Mouse (Mus musculus): ENCODE results near the gene Lhx5. TPM values are rescaled to one million over a fixed set of nuclear protein-coding genes. Genes with fewer than 3 reads are reported as not detected.

Lhx5 gene
- polyA plus RNA-seq, 1 experiment from 2014 or later, result 22.7 TPM

DNA sequence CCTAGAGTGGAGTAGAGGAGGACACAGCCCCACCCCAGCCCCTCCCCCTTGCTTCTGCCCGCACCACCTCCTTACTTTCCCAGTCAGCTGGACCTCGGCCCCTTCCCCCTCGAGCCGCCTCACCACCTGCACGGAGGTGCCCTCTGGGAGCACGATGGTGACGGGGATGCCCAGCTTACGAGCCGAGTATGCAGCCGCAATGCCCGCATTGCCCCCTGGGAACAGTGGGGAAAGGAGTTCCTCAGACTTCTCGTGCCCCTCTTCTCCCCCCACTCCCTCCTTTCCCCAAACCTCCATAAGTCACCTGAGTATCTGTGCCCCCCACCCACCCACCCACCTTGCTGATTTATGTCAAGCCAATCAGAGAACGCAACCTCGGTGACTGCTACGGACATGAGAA lies 30.4 kb downstream of the Lhx5 start:
- WGBS, result 84% methylated on average over 15 of the region's 15 CpGs
- Histone ChIP-seq H3K4me1 (replicated peaks; ENCODE audit: control insufficient read depth, insufficient read depth, low read length) (no peaks in the 10 kb centered on the region), H3K4me2 (ENCODE audit: low read depth, low read length, severe bottlenecking) (no peak overlapping the region), H3K36me3 (ENCODE audit: control insufficient read depth, insufficient read depth, low read length) (no peaks in the 10 kb centered on the region), H3K27ac (ENCODE audit: low read depth, low read length) (no peak overlapping the region), H3K9me3 (ENCODE audit: control insufficient read depth, low read length) (no peaks in the 10 kb centered on the region), H3K4me3 (ENCODE audit: low read depth, low read length) (no peak overlapping the region), H3K9ac (ENCODE audit: low read length) (no peak overlapping the region), H3K27me3 (ENCODE audit: control insufficient read depth, insufficient read depth, low read length) (no peaks in the 10 kb centered on the region)
- DNase-seq (ENCODE audit: low spot score) (no peak), ATAC-seq (replicated peaks; ENCODE audit: low FRiP score) (no peak)

DNA sequence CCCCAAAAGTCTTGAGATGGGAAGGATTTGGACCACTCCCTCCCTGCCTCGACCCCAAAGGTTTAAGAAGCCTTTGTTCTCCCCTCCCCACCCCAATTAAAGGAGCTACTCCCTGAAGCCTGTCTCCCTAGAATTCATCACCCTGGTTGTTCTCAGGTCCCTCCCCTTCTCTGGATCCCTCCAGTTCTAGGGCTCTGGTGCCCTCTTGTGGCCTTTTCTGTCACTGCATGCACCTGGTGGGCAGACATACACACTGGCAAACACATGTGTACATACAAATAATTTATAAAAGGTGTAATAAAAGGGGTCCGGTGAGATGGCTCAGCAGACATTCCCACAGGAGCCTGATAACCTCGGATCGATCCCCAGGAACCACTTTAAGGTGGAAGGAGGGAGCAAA lies 32.8 kb downstream of the Lhx5 start:
- no peaks in the 10 kb centered on the region for H3K4me1 ChIP-seq (replicated peaks; ENCODE audit: control insufficient read depth, insufficient read depth, low read length)
- no peak for ATAC-seq (replicated peaks; ENCODE audit: low FRiP score)
- WGBS, result 83% methylated on average over 4 of the region's 4 CpGs

DNA sequence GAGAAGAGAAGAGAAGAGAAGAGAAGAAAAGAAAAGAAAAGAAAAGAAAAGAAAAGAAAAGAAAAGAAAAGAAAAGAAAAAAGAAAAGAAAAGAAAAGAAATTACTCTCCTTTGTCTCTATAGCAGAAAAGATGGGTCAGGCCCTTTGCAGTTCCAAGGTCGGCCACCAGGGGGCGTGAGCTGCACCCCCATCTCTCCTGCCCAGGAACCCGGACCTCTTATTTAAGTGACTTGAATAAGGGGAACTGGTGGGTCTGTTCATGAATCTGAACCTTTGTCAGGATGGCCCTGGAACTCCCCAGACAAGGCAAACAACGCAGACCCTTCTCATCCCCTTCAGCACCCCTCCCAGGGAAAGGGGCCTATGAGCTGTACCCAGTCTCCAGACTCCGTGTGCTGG lies 33.6 kb downstream of the Lhx5 start:
- WGBS, result 44% methylated on average over 5 of the region's 5 CpGs
- no peak for ATAC-seq (replicated peaks; ENCODE audit: low FRiP score)
- H3K27me3 ChIP-seq (ENCODE audit: control insufficient read depth, insufficient read depth, low read length), result no peaks in the 10 kb centered on the region

More for the DNA sequence above, 32.8 kb downstream of the Lhx5 start:
- Histone ChIP-seq H3K36me3 (ENCODE audit: control insufficient read depth, insufficient read depth, low read length) (no peaks in the 10 kb centered on the region), H3K4me2 (ENCODE audit: low read depth, low read length, severe bottlenecking) (no peak overlapping the region), H3K27ac (ENCODE audit: low read depth, low read length) (no peak overlapping the region), H3K9me3 (ENCODE audit: control insufficient read depth, low read length) (no peaks in the 10 kb centered on the region), H3K9ac (ENCODE audit: low read length) (no peak overlapping the region), H3K4me3 (ENCODE audit: low read depth, low read length) (no peak overlapping the region), H3K27me3 (ENCODE audit: control insufficient read depth, insufficient read depth, low read length) (no peaks in the 10 kb centered on the region)
- DNase-seq (ENCODE audit: low spot score), result peak; percentile 72

DNA sequence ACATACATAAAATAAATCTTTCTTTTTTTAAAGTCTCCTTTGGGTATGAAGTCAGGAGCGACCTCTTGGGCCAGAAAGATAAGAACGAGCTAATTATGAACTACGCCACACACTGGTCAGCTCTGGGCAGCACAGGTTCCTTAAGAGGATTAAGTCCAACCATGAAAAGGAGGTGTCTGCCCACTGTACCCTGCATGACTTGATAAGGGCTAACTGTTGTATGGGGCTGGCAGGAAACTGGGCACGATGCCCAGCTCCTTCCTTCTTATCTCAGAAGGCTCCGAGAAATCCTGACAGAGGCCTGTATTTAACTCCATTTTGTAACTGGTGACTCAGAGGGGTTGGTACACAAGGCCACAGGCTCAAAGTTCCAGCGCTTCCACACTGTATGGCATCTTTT lies 34.4 kb downstream of the Lhx5 start:
- H3K27me3 ChIP-seq (ENCODE audit: control insufficient read depth, insufficient read depth, low read length), result no peaks in the 10 kb centered on the region
- H3K9ac ChIP-seq (ENCODE audit: low read length), result no peak overlapping the region
- H3K27ac ChIP-seq (ENCODE audit: low read depth, low read length), result no peak overlapping the region
- H3K9me3 ChIP-seq (ENCODE audit: control insufficient read depth, low read length), result no peaks in the 10 kb centered on the region
- no peak for DNase-seq (ENCODE audit: low spot score)
- ATAC-seq (replicated peaks; ENCODE audit: low FRiP score), result no peak
- 91% methylated on average over 6 of the region's 6 CpGs for WGBS
- no peak overlapping the region for H3K4me3 ChIP-seq (ENCODE audit: low read depth, low read length)
- H3K4me2 ChIP-seq (ENCODE audit: low read depth, low read length, severe bottlenecking), result no peak overlapping the region
- H3K4me1 ChIP-seq (replicated peaks; ENCODE audit: control insufficient read depth, insufficient read depth, low read length), result no peaks in the 10 kb centered on the region
- no peaks in the 10 kb centered on the region for H3K36me3 ChIP-seq (ENCODE audit: control insufficient read depth, insufficient read depth, low read length)

More for the DNA sequence above, 33.6 kb downstream of the Lhx5 start:
- H3K9me3 ChIP-seq (ENCODE audit: control insufficient read depth, low read length), result no peaks in the 10 kb centered on the region
- H3K27ac ChIP-seq (ENCODE audit: low read depth, low read length), result no peak overlapping the region
- H3K4me2 ChIP-seq (ENCODE audit: low read depth, low read length, severe bottlenecking), result no peak overlapping the region
- no peak overlapping the region for H3K4me3 ChIP-seq (ENCODE audit: low read depth, low read length)
- peak; percentile 66 for DNase-seq (ENCODE audit: low spot score)
- no peaks in the 10 kb centered on the region for H3K4me1 ChIP-seq (replicated peaks; ENCODE audit: control insufficient read depth, insufficient read depth, low read length)
- no peaks in the 10 kb centered on the region for H3K36me3 ChIP-seq (ENCODE audit: control insufficient read depth, insufficient read depth, low read length)
- H3K9ac ChIP-seq (ENCODE audit: low read length), result no peak overlapping the region

DNA sequence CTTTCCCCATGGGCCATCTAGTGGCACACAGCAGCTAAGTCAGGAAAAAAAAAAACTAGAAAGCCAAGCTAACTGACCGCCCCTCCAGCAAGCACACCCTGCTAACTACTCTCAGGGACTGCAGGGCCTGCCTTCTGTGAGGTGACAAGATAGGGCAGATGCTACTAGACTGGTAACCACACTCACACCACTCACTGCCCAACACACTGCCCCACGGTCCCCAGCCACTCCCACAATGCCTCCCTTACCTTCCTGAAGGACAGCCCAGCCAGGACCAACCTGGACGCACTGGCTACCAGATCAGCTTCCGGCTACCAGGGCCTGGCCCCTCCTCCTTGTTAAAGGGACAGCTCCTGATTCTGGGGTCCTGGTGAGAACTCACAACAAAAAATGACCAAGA lies 35.5 kb downstream of the Lhx5 start:
- ATAC-seq (replicated peaks; ENCODE audit: low FRiP score) (no peak), DNase-seq (ENCODE audit: low spot score) (no peak)
- Histone ChIP-seq H3K27me3 (ENCODE audit: control insufficient read depth, insufficient read depth, low read length) (no peaks in the 10 kb centered on the region), H3K9me3 (ENCODE audit: control insufficient read depth, low read length) (no peaks in the 10 kb centered on the region), H3K27ac (ENCODE audit: low read depth, low read length) (no peak overlapping the region), H3K36me3 (ENCODE audit: control insufficient read depth, insufficient read depth, low read length) (no peaks in the 10 kb centered on the region), H3K9ac (ENCODE audit: low read length) (no peak overlapping the region), H3K4me1 (replicated peaks; ENCODE audit: control insufficient read depth, insufficient read depth, low read length) (no peaks in the 10 kb centered on the region), H3K4me2 (ENCODE audit: low read depth, low read length, severe bottlenecking) (peak overlapping the region; percentile 2; the same call in 1 of the 2 replicates), H3K4me3 (ENCODE audit: low read depth, low read length) (no peak overlapping the region)
- 10% methylated on average over 4 of the region's 4 CpGs for WGBS

DNA sequence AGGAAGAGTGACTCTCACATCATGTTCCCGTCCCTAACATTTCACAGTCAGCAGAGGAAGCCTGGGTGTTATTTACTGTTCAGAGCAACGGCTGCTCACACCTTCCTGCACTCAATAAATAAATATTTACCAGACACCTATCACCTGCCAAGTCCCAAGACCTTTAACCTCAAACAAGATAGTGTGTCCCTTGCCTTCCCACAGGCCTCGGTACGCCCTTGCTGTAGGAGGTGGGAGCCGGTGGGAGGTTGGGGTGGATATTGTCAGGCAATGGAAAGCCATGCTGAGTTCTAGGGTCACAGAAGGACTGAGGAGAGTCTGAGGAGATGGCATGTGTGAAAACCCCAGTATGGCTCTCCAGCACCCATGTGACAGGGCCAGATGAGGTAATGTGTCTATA lies 36.8 kb downstream of the Lhx5 start:
- no peaks in the 10 kb centered on the region for H3K36me3 ChIP-seq (ENCODE audit: control insufficient read depth, insufficient read depth, low read length)
- no peak overlapping the region for H3K9ac ChIP-seq (ENCODE audit: low read length)
- no peak overlapping the region for H3K27ac ChIP-seq (ENCODE audit: low read depth, low read length)
- 88% methylated on average over 5 of the region's 5 CpGs for WGBS
- no peak overlapping the region for H3K4me2 ChIP-seq (ENCODE audit: low read depth, low read length, severe bottlenecking)
- no peaks in the 10 kb centered on the region for H3K9me3 ChIP-seq (ENCODE audit: control insufficient read depth, low read length)
- DNase-seq (ENCODE audit: low spot score) (no peak), ATAC-seq (replicated peaks; ENCODE audit: low FRiP score) (no peak)
- no peaks in the 10 kb centered on the region for H3K4me1 ChIP-seq (replicated peaks; ENCODE audit: control insufficient read depth, insufficient read depth, low read length)
- no peaks in the 10 kb centered on the region for H3K27me3 ChIP-seq (ENCODE audit: control insufficient read depth, insufficient read depth, low read length)
- no peak overlapping the region for H3K4me3 ChIP-seq (ENCODE audit: low read depth, low read length)

DNA sequence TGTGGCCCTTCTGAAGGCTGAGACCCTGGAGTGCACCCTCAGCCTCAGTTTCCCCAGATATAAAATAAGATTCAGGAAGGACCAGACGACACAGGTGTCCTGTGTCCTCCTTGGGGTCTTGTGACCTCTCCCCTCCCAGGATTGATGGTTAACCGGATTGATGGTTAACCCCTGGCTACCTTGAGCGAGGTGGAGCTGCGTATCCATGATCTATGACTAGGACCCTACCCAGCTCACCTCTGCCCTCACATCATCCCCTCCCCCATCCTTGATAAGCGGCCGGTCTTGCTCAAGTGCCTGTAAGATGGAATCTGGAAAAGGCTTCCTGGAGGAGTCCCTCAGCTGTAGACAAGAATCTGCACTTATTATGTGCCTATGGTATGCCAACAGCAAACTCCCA lies 37.3 kb downstream of the Lhx5 start:
- Histone ChIP-seq H3K9ac (ENCODE audit: low read length) (no peak overlapping the region), H3K9me3 (ENCODE audit: control insufficient read depth, low read length) (no peaks in the 10 kb centered on the region), H3K36me3 (ENCODE audit: control insufficient read depth, insufficient read depth, low read length) (no peaks in the 10 kb centered on the region), H3K27ac (ENCODE audit: low read depth, low read length) (no peak overlapping the region), H3K27me3 (ENCODE audit: control insufficient read depth, insufficient read depth, low read length) (no peaks in the 10 kb centered on the region), H3K4me2 (ENCODE audit: low read depth, low read length, severe bottlenecking) (no peak overlapping the region), H3K4me1 (replicated peaks; ENCODE audit: control insufficient read depth, insufficient read depth, low read length) (no peaks in the 10 kb centered on the region), H3K4me3 (ENCODE audit: low read depth, low read length) (no peak overlapping the region)
- WGBS, result 90% methylated on average over 6 of the region's 6 CpGs
- ATAC-seq (replicated peaks; ENCODE audit: low FRiP score) (no peak), DNase-seq (ENCODE audit: low spot score) (no peak)

DNA sequence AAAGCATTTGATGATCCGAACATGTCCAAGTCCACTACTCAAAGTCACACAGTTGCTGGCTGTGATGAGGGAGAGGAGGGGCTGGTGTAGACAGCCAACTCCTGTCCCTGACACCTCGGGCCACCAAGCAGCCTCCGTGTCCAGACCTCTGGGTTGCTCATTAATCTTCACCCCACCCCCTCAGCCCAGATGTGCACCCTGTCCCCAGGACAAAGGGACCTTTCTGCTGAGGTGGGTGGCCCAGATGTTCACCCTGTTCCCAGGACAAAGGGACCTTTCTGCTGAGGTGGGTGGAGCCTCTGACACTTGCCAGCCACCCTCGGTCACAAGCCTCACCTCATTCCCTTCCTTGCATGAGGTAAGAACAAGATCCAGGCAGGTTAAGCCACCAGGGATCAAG lies 40.0 kb downstream of the Lhx5 start:
- H3K9me3 ChIP-seq (ENCODE audit: control insufficient read depth, low read length), result no peaks in the 10 kb centered on the region
- no peak overlapping the region for H3K4me2 ChIP-seq (ENCODE audit: low read depth, low read length, severe bottlenecking)
- DNase-seq (ENCODE audit: low spot score) (no peak), ATAC-seq (replicated peaks; ENCODE audit: low FRiP score) (no peak)
- H3K27me3 ChIP-seq (ENCODE audit: control insufficient read depth, insufficient read depth, low read length), result no peaks in the 10 kb centered on the region
- H3K27ac ChIP-seq (ENCODE audit: low read depth, low read length), result no peak overlapping the region
- no peak overlapping the region for H3K9ac ChIP-seq (ENCODE audit: low read length)
- WGBS, result 70% methylated on average over 4 of the region's 4 CpGs
- H3K4me3 ChIP-seq (ENCODE audit: low read depth, low read length), result no peak overlapping the region
- H3K4me1 ChIP-seq (replicated peaks; ENCODE audit: control insufficient read depth, insufficient read depth, low read length), result no peaks in the 10 kb centered on the region
- H3K36me3 ChIP-seq (ENCODE audit: control insufficient read depth, insufficient read depth, low read length), result no peaks in the 10 kb centered on the region

DNA sequence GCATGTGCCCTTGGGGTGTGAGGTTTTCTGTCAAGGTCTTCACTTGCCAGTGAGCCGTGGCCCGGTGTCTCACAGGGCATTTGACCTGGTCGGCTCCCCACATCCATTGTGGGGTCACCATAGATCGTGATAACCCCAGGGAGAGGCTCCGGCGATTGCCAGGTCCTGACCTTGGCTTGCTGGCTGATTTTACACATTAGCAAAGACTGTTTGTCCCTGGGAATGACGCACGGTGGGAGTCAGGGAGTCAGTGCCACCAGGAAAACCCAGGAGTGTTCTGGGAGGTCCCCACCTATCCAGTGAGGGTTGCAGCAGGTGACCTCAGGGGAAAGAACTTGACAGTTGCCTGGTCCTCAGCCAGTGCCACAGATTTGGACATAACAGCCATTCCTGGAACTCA lies 41.3 kb downstream of the Lhx5 start, which contains the start of gene Sdsl:
Gene Sdsl (minus strand): TSS at position 41 of the 400 bp plus-strand sequence.
- WGBS, result 79% methylated on average over 8 of the region's 8 CpGs

More for the DNA sequence above, 41.3 kb downstream of the Lhx5 start, which contains the start of gene Sdsl:
- H3K36me3 ChIP-seq (ENCODE audit: control insufficient read depth, insufficient read depth, low read length), result no peaks in the 10 kb centered on the region
- H3K9ac ChIP-seq (ENCODE audit: low read length), result no peak within 1 kb of the TSS
- no peak for DNase-seq (ENCODE audit: low spot score)
- H3K4me1 ChIP-seq (replicated peaks; ENCODE audit: control insufficient read depth, insufficient read depth, low read length), result no peaks in the 10 kb centered on the region
- no peak within 1 kb of the TSS for H3K27ac ChIP-seq (ENCODE audit: low read depth, low read length)
- no peaks in the 10 kb centered on the region for H3K9me3 ChIP-seq (ENCODE audit: control insufficient read depth, low read length)
- H3K27me3 ChIP-seq (ENCODE audit: control insufficient read depth, insufficient read depth, low read length), result no peaks in the 10 kb centered on the region
- no peak within 1 kb of the TSS for H3K4me3 ChIP-seq (ENCODE audit: low read depth, low read length)
- no peak within 1 kb of the TSS for H3K4me2 ChIP-seq (ENCODE audit: low read depth, low read length, severe bottlenecking)
- ATAC-seq (replicated peaks; ENCODE audit: low FRiP score), result no peak
